Mouse (Mus musculus): ENCODE results near the gene Tent5c. TPM values are rescaled to one million over a fixed set of nuclear protein-coding genes. Genes with fewer than 3 reads are reported as not detected.
A peak's percentile ranks its signal among the peaks of the same experiment; 100 is the strongest.

The Tent5c gene
- total and polyA plus RNA-seq, 3 experiments, result 2.0 to 3.6 TPM; not detected in 1

- Histone ChIP-seq H3K79me2 (ENCODE audit: control insufficient read depth, insufficient read depth, low read length, poor library complexity) (no peaks in the 10 kb centered on the region), H3K27ac (ENCODE audit: control insufficient read depth, low read depth, low read length) (no peak overlapping the region), H3K9ac (ENCODE audit: control insufficient read depth, low read depth, low read length, poor library complexity, severe bottlenecking) (no peak overlapping the region), H3K4me1 (ENCODE audit: control insufficient read depth in 1 of 2, insufficient read depth in 2 of 2, low read length in 2 of 2) (no peaks in the 10 kb centered on the region), H3K9me3 (replicated peaks; ENCODE audit: insufficient read depth, low read length) (no peaks in the 10 kb centered on the region), H3K27me3 (ENCODE audit: control insufficient read depth in 1 of 2, insufficient read depth in 2 of 2, low read length in 2 of 2) (no peaks in the 10 kb centered on the region), H3K4me3 (ENCODE audit: control insufficient read depth in 1 of 2, insufficient read depth in 1 of 2, low read depth in 2 of 2, low read length in 2 of 2) (no peak overlapping the region), H3K36me3 (ENCODE audit: control insufficient read depth in 1 of 2, insufficient read depth in 2 of 2, low read length in 2 of 2) (no peaks in the 10 kb centered on the region)
- DNase-seq (ENCODE audit: low read depth, low spot score), result peak; percentile 76
- TF ChIP-seq ZKSCAN1 (IDR thresholded peaks at IDR 0.05; ENCODE audit: low read depth, low read length) (no peak), MEF2A (IDR thresholded peaks at IDR 0.05; ENCODE audit: extremely low read depth, insufficient replicate concordance, low read depth, low read length, poor library complexity, severe bottlenecking) (no peak), HCFC1 (IDR thresholded peaks at IDR 0.05; ENCODE audit: low read depth, low read length) (no peak), POLR2A (IDR thresholded peaks at IDR 0.05; ENCODE audit: control insufficient read depth in 1 of 2, insufficient read depth in 1 of 2, low read depth in 1 of 2, low read length in 2 of 2, poor library complexity in 1 of 2) (no peak), MAX (IDR thresholded peaks at IDR 0.05; ENCODE audit: low read length) (no peak), RAD21 (IDR thresholded peaks at IDR 0.05; ENCODE audit: low read depth, low read length) (peak; percentile 84), CTCF (IDR thresholded peaks at IDR 0.05 in 2 of 3, conservative IDR thresholded peaks at IDR 0.05 in 1 of 3; ENCODE audit: control insufficient read depth in 1 of 3, insufficient read depth in 1 of 3, low read depth in 2 of 3, low read length in 3 of 3, poor library complexity in 1 of 3, severe bottlenecking in 1 of 3) (peak; percentile 56 to 83 (median 72)), MYB (IDR thresholded peaks at IDR 0.05; ENCODE audit: low read depth, low read length) (no peak), CHD1 (IDR thresholded peaks at IDR 0.05; ENCODE audit: low read depth, low read length) (no peak), TBP (IDR thresholded peaks at IDR 0.05; ENCODE audit: low read depth, low read length) (no peak), E2F4 (IDR thresholded peaks at IDR 0.05; ENCODE audit: borderline replicate concordance, low read depth, low read length) (no peak), GATA1 (IDR thresholded peaks at IDR 0.05; ENCODE audit: low read depth, low read length) (0 out of 2 replicates have a peak, but pooled peaks have one; percentile 3), ZC3H11A (IDR thresholded peaks at IDR 0.05; ENCODE audit: low read depth, low read length) (peak; percentile 89), SMC3 (IDR thresholded peaks at IDR 0.05; ENCODE audit: low read depth, low read length) (peak; percentile 97), MXI1 (IDR thresholded peaks at IDR 0.05; ENCODE audit: low read depth, low read length) (peak; percentile 12; the same call in 1 of the 2 replicates)
These were observed 66.5 kb downstream of the Tent5c start for GRCm38 (mm10) chr3:100422392-100423167.

- Histone ChIP-seq H3K4me1 (ENCODE audit: control insufficient read depth in 1 of 2, insufficient read depth in 2 of 2, low read length in 2 of 2) (no peaks in the 10 kb centered on the region), H3K27ac (ENCODE audit: control insufficient read depth, low read depth, low read length) (no peak overlapping the region), H3K4me3 (ENCODE audit: control insufficient read depth in 1 of 2, insufficient read depth in 1 of 2, low read depth in 2 of 2, low read length in 2 of 2) (no peak overlapping the region), H3K27me3 (ENCODE audit: control insufficient read depth in 1 of 2, insufficient read depth in 2 of 2, low read length in 2 of 2) (no peaks in the 10 kb centered on the region), H3K9me3 (replicated peaks; ENCODE audit: insufficient read depth, low read length) (no peaks in the 10 kb centered on the region), H3K79me2 (ENCODE audit: control insufficient read depth, insufficient read depth, low read length, poor library complexity) (no peaks in the 10 kb centered on the region), H3K36me3 (ENCODE audit: control insufficient read depth in 1 of 2, insufficient read depth in 2 of 2, low read length in 2 of 2) (no peaks in the 10 kb centered on the region), H3K9ac (ENCODE audit: control insufficient read depth, low read depth, low read length, poor library complexity, severe bottlenecking) (no peak overlapping the region)
- DNase-seq (ENCODE audit: low read depth, low spot score), result no peak
- TF ChIP-seq SIN3A (IDR thresholded peaks at IDR 0.05; ENCODE audit: low read length), result no peak
- TF ChIP-seq MYC (IDR thresholded peaks at IDR 0.05; ENCODE audit: low read depth, low read length), result no peak
- no peak for TF ChIP-seq UBTF (IDR thresholded peaks at IDR 0.05; ENCODE audit: borderline replicate concordance, insufficient read depth, low read depth, low read length)
- TF ChIP-seq MAFK (IDR thresholded peaks at IDR 0.05; ENCODE audit: borderline replicate concordance, low read depth, low read length), result no peak
- TF ChIP-seq USF2 (IDR thresholded peaks at IDR 0.05; ENCODE audit: borderline replicate concordance in 1 of 2, insufficient read depth in 1 of 2, low read depth in 1 of 2, low read length in 2 of 2), result no peak
- no peak for TF ChIP-seq TBP (IDR thresholded peaks at IDR 0.05; ENCODE audit: low read depth, low read length)
- TF ChIP-seq NELFE (IDR thresholded peaks at IDR 0.05; ENCODE audit: low read depth, low read length), result no peak
- TF ChIP-seq MXI1 (IDR thresholded peaks at IDR 0.05; ENCODE audit: low read depth, low read length), result no peak
- no peak for TF ChIP-seq KAT2A (conservative IDR thresholded peaks at IDR 0.05; ENCODE audit: low read depth, low read length)
- TF ChIP-seq HCFC1 (IDR thresholded peaks at IDR 0.05; ENCODE audit: low read depth, low read length), result no peak
- TF ChIP-seq MAZ (IDR thresholded peaks at IDR 0.05; ENCODE audit: low read depth, low read length), result no peak
- TF ChIP-seq ZMIZ1 (IDR thresholded peaks at IDR 0.05; ENCODE audit: low read depth, low read length), result no peak
- TF ChIP-seq ZKSCAN1 (IDR thresholded peaks at IDR 0.05; ENCODE audit: low read depth, low read length), result no peak
- no peak for TF ChIP-seq E2F4 (IDR thresholded peaks at IDR 0.05; ENCODE audit: borderline replicate concordance, low read depth, low read length)
- no peak for TF ChIP-seq MYB (IDR thresholded peaks at IDR 0.05; ENCODE audit: low read depth, low read length)
- TF ChIP-seq ETS1 (IDR thresholded peaks at IDR 0.05; ENCODE audit: low read depth, low read length), result no peak
- no peak for TF ChIP-seq RAD21 (IDR thresholded peaks at IDR 0.05; ENCODE audit: low read depth, low read length)
- TF ChIP-seq ZC3H11A (IDR thresholded peaks at IDR 0.05; ENCODE audit: low read depth, low read length), result no peak
These were observed 67.8 kb downstream of the Tent5c start for GRCm38 (mm10) chr3:100421354-100421753.

Data from MEL (cell line).